Mouse (Mus musculus): ENCODE measurements around the gene Trmt112.

- TF ChIP-seq CTCF (IDR thresholded peaks at IDR 0.05; ENCODE audit: control insufficient read depth, insufficient read depth, low read length) (no peak), POLR2A (IDR thresholded peaks at IDR 0.05; ENCODE audit: borderline replicate concordance, control insufficient read depth, low read depth, low read length) (no peak)
These were observed 24.1 kb downstream of the Trmt112 start for GRCm38 (mm10) chr19:6933436-6934194.
